Mouse (Mus musculus): ENCODE data around the gene Adcy5. TPM values are rescaled to one million over a fixed set of nuclear protein-coding genes. Genes with fewer than 3 reads are reported as not detected.
A peak's percentile ranks its signal among the peaks of the same experiment; 100 is the strongest.

Gene Adcy5
- polyA plus RNA-seq, 1 experiment, result 6.8 TPM

DNA sequence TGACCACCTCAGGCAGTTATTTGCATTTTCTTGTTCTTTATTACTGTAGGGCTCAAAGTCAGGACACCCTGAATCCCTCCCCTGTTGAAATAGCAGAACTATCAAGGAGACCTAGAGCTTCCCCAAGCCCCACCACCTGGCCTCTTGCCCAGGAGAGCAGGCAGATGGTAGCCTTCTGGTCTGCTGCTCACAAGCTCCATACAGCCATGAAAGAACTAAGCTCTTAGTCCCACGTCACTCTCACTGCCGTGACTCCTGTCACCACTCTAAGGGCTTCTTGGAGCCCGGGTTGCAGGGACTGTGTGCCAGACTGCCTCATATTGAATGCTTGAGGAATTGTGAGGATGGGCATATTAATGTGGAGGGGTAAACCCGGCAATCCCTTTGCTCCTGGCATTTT lies 69.3 kb downstream of the Adcy5 start:
- Histone ChIP-seq H3K36me3 (ENCODE audit: control insufficient read depth, insufficient read depth, low read length) (no peaks in the 10 kb centered on the region), H3K27ac (ENCODE audit: control insufficient read depth, insufficient read depth, low read length) (no peak overlapping the region), H3K4me1 (replicated peaks; ENCODE audit: control insufficient read depth, insufficient read depth, low read length) (peaks cover 4% of the 10 kb centered on the region), H3K27me3 (ENCODE audit: control insufficient read depth, insufficient read depth, low read length) (no peaks in the 10 kb centered on the region), H3K4me3 (ENCODE audit: control insufficient read depth, insufficient read depth, low read length) (no peak overlapping the region)
- DNase-seq, result no peak
- TF ChIP-seq POLR2A (IDR thresholded peaks at IDR 0.05; ENCODE audit: control insufficient read depth, extremely low read depth, insufficient read depth, low read length, poor library complexity) (no peak), CTCF (IDR thresholded peaks at IDR 0.05; ENCODE audit: borderline replicate concordance, control insufficient read depth, extremely low read depth, insufficient read depth, low read length, poor library complexity) (no peak)
- 60% methylated on average over 4 of the region's 4 CpGs for WGBS

DNA sequence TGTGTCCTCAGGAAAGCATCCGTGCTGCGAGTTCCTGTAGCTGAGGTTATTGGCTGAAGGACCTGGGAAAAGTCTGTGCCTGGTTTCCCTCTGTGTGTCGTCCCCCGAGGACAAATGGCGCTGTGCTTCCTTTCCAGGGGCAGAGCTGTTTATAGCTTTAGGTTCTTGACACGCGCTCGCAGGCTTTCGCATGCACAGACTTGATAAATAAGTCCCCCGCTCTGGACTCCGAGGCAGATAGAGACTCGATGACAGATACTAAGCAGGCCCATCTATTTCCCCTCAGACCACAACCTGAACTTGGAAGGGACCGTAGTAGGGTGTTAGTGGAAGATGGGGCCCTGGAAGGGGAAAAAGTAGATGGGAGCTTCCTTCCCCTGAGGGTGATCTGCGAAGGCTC lies 70.0 kb downstream of the Adcy5 start:
- WGBS, result 88% methylated on average over 14 of the region's 14 CpGs
- Histone ChIP-seq H3K4me3 (ENCODE audit: control insufficient read depth, insufficient read depth, low read length) (no peak overlapping the region), H3K27me3 (ENCODE audit: control insufficient read depth, insufficient read depth, low read length) (no peaks in the 10 kb centered on the region), H3K4me1 (replicated peaks; ENCODE audit: control insufficient read depth, insufficient read depth, low read length) (peaks cover 11% of the 10 kb centered on the region), H3K27ac (ENCODE audit: control insufficient read depth, insufficient read depth, low read length) (no peak overlapping the region), H3K36me3 (ENCODE audit: control insufficient read depth, insufficient read depth, low read length) (no peaks in the 10 kb centered on the region)
- TF ChIP-seq CTCF (IDR thresholded peaks at IDR 0.05; ENCODE audit: borderline replicate concordance, control insufficient read depth, extremely low read depth, insufficient read depth, low read length, poor library complexity), result no peak
- no peak for DNase-seq

DNA sequence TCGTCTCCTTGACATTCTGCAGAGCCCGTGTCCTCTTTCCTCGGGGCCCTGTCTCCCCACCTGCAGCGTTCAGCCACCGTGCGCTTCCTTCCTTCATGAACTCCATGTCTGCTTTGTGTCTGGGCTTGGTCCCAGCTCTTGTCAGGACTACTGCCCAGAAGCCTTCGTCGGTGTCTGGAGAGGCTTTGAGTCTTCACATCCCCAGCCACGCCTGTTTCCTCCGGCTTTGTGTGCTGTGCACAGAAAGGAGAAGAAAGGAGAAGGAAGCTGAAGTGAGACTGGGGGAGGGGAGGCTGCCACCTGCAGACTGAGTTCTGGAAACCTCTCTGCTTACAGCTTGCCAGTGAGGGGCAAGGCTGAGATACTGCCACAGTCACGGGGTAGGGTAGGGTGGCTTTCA lies 74.9 kb downstream of the Adcy5 start:
- DNase-seq, result peak; percentile 50
- H3K4me3 ChIP-seq (ENCODE audit: control insufficient read depth, insufficient read depth, low read length), result peak overlapping the region; percentile 48
- no peaks in the 10 kb centered on the region for H3K36me3 ChIP-seq (ENCODE audit: control insufficient read depth, insufficient read depth, low read length)
- TF ChIP-seq CTCF (IDR thresholded peaks at IDR 0.05; ENCODE audit: borderline replicate concordance, control insufficient read depth, extremely low read depth, insufficient read depth, low read length, poor library complexity) (no peak), POLR2A (IDR thresholded peaks at IDR 0.05; ENCODE audit: control insufficient read depth, extremely low read depth, insufficient read depth, low read length, poor library complexity) (no peak)
- WGBS, result 3% methylated on average over 11 of the region's 11 CpGs
- peaks cover 41% of the 10 kb centered on the region for H3K4me1 ChIP-seq (replicated peaks; ENCODE audit: control insufficient read depth, insufficient read depth, low read length)
- peak overlapping the region; percentile 72 for H3K27ac ChIP-seq (ENCODE audit: control insufficient read depth, insufficient read depth, low read length)
- H3K27me3 ChIP-seq (ENCODE audit: control insufficient read depth, insufficient read depth, low read length), result no peaks in the 10 kb centered on the region

DNA sequence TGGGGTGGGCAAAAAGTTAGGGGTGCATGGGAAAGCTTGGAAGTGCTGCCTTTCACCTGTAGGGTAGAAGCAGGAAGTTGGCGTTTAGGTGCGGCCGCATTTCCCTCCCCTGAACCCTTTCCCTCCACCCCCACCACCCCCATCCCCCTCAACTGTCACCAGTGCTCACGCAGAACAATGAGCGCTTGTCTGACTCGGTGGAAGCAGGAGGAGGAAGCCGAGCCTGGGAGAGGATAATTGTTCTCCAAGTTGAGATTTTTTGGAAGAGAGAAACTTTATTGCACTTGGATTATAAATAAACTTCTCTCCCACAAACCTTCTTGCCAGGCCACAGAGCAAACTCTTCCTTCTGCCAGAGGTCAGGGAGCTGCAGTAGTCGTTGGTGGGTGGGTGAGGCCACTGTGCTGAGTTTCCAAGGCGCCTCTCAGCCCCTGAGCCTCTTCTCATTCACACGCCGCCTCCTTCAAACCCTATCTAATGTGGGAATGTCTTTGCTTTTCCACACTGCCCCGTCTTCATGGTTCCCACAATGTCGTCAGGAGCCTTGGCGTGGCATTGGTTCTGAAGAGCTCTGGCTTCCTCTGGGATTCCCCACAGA lies 77.6 kb downstream of the Adcy5 start:
- no peaks in the 10 kb centered on the region for H3K27me3 ChIP-seq (ENCODE audit: control insufficient read depth, insufficient read depth, low read length)
- 58% methylated on average over 14 of the region's 14 CpGs for WGBS
- DNase-seq, result no peak
- H3K4me1 ChIP-seq (replicated peaks; ENCODE audit: control insufficient read depth, insufficient read depth, low read length), result peaks cover 41% of the 10 kb centered on the region
- no peak overlapping the region for H3K27ac ChIP-seq (ENCODE audit: control insufficient read depth, insufficient read depth, low read length)
- H3K36me3 ChIP-seq (ENCODE audit: control insufficient read depth, insufficient read depth, low read length), result no peaks in the 10 kb centered on the region
- no peak overlapping the region for H3K4me3 ChIP-seq (ENCODE audit: control insufficient read depth, insufficient read depth, low read length)
- no peak for TF ChIP-seq POLR2A (IDR thresholded peaks at IDR 0.05; ENCODE audit: control insufficient read depth, extremely low read depth, insufficient read depth, low read length, poor library complexity)
- TF ChIP-seq CTCF (IDR thresholded peaks at IDR 0.05; ENCODE audit: borderline replicate concordance, control insufficient read depth, extremely low read depth, insufficient read depth, low read length, poor library complexity), result no peak

DNA sequence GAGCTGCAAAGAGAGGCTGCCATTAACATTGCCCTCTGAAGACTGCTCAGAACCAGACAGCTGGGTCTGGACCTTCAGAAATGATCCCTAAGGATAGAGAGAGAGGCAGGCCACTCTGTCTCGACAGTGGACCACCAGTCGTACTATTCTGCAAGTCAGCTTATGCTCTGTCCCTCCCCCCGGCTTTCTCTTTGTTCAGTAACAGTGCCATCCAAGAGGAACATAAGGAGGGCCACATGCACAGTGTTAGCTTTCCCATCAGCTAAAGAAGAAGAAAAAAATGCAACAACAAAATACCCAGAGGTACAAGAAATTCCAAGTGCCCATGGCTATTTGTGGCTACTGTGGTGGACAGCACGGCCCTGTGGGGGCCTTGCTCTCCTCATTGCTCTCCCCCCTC lies 78.7 kb downstream of the Adcy5 start:
- TF ChIP-seq CTCF (IDR thresholded peaks at IDR 0.05; ENCODE audit: borderline replicate concordance, control insufficient read depth, extremely low read depth, insufficient read depth, low read length, poor library complexity) (no peak), POLR2A (IDR thresholded peaks at IDR 0.05; ENCODE audit: control insufficient read depth, extremely low read depth, insufficient read depth, low read length, poor library complexity) (no peak)
- no peak overlapping the region for H3K27ac ChIP-seq (ENCODE audit: control insufficient read depth, insufficient read depth, low read length)
- no peak for DNase-seq
- peaks cover 41% of the 10 kb centered on the region for H3K4me1 ChIP-seq (replicated peaks; ENCODE audit: control insufficient read depth, insufficient read depth, low read length)
- H3K36me3 ChIP-seq (ENCODE audit: control insufficient read depth, insufficient read depth, low read length), result no peaks in the 10 kb centered on the region
- 92% methylated on average over 4 of the region's 4 CpGs for WGBS
- H3K4me3 ChIP-seq (ENCODE audit: control insufficient read depth, insufficient read depth, low read length), result no peak overlapping the region
- H3K27me3 ChIP-seq (ENCODE audit: control insufficient read depth, insufficient read depth, low read length), result no peaks in the 10 kb centered on the region

DNA sequence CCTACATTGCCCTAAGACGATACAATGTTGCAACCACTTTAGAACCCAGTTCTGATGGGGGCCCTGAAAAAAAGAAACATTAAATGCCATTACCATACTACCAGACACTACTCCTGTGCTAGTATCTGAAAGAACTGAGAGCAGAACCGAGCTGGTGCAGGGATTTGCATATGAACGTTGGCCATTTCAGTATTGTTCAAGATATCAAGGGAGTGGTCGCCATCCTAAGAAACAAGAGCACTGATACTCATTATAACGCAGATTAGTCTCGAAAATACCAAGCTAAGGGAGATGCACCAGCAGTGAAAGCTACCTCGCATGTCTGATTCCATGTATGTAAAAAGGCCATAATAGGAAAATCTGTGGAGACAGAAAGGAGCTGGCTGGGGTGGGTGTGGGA lies 82.4 kb downstream of the Adcy5 start:
- no peak overlapping the region for H3K27ac ChIP-seq (ENCODE audit: control insufficient read depth, insufficient read depth, low read length)
- peaks cover 8% of the 10 kb centered on the region for H3K4me1 ChIP-seq (replicated peaks; ENCODE audit: control insufficient read depth, insufficient read depth, low read length)
- H3K36me3 ChIP-seq (ENCODE audit: control insufficient read depth, insufficient read depth, low read length), result no peaks in the 10 kb centered on the region
- no peaks in the 10 kb centered on the region for H3K27me3 ChIP-seq (ENCODE audit: control insufficient read depth, insufficient read depth, low read length)
- TF ChIP-seq POLR2A (IDR thresholded peaks at IDR 0.05; ENCODE audit: control insufficient read depth, extremely low read depth, insufficient read depth, low read length, poor library complexity), result no peak
- no peak for TF ChIP-seq CTCF (IDR thresholded peaks at IDR 0.05; ENCODE audit: borderline replicate concordance, control insufficient read depth, extremely low read depth, insufficient read depth, low read length, poor library complexity)
- WGBS, result 92% methylated on average over 7 of the region's 7 CpGs
- DNase-seq, result no peak
- H3K4me3 ChIP-seq (ENCODE audit: control insufficient read depth, insufficient read depth, low read length), result no peak overlapping the region

Measured in thymus, adult 2 months (tissue).